Mouse (Mus musculus) yolk sac, embryonic 10.5 days (tissue): Measurements from ENCODE around the gene Fanca.
"Not testable (repeated sequence)": the region's sequence is repeated elsewhere in the genome, so short reads cannot be mapped to it uniquely, and the experiment has no call there.

Source experiments
- DNase-seq: peaks from one replicate; pipeline ENCODE4 v3.0.0-alpha.2; 2017; ENCODE audit warnings: low spot score

Fanca gene

GRCm38 (mm10) chr8:123330701-123331100 lies 12.3 kb upstream of the Fanca start:
- no peak for DNase-seq

- peak; percentile 47 for DNase-seq
Observed at GRCm38 (mm10) chr8:123329961-123330360, 11.6 kb upstream of the Fanca start.

GRCm38 (mm10) chr8:123329350-123329749 lies 11.0 kb upstream of the Fanca start:
- DNase-seq = peak; percentile 9

GRCm38 (mm10) chr8:123328552-123328951 lies 10.2 kb upstream of the Fanca start:
- no peak for DNase-seq

GRCm38 (mm10) chr8:123319522-123320164 lies 1.3 kb upstream of the Fanca start:
- DNase-seq = peak; percentile 36

GRCm38 (mm10) chr8:123317781-123318466 lies 452 bp downstream of the Fanca start:
- DNase-seq = no peak

- no peak for DNase-seq
Observed at GRCm38 (mm10) chr8:123308738-123309137, 9.6 kb downstream of the Fanca start.

- no peak for DNase-seq
Observed at GRCm38 (mm10) chr8:123298301-123298700, 20.1 kb downstream of the Fanca start.

GRCm38 (mm10) chr8:123292785-123293184 lies 25.6 kb downstream of the Fanca start:
- no peak for DNase-seq

- DNase-seq = no peak
Observed at GRCm38 (mm10) chr8:123292281-123292680, 26.1 kb downstream of the Fanca start.

- no peak for DNase-seq
Observed at GRCm38 (mm10) chr8:123291716-123292115, 26.7 kb downstream of the Fanca start.

- DNase-seq = no peak
Observed at GRCm38 (mm10) chr8:123290679-123291078, 27.7 kb downstream of the Fanca start.

GRCm38 (mm10) chr8:123290166-123290565 lies 28.2 kb downstream of the Fanca start:
- DNase-seq = no peak

- DNase-seq = no peak
Observed at GRCm38 (mm10) chr8:123287362-123287761, 31.0 kb downstream of the Fanca start.

GRCm38 (mm10) chr8:123284493-123284892 lies 33.9 kb downstream of the Fanca start:
- no peak for DNase-seq

GRCm38 (mm10) chr8:123283991-123284390 lies 34.4 kb downstream of the Fanca start:
- no peak for DNase-seq

GRCm38 (mm10) chr8:123282994-123283393 lies 35.4 kb downstream of the Fanca start:
- DNase-seq = not testable (repeated sequence)

- no peak for DNase-seq
Observed at GRCm38 (mm10) chr8:123280302-123281094, 37.9 kb downstream of the Fanca start.

GRCm38 (mm10) chr8:123279828-123280227 lies 38.5 kb downstream of the Fanca start:
- no peak for DNase-seq

- no peak for DNase-seq
Observed at GRCm38 (mm10) chr8:123278445-123278844, 39.9 kb downstream of the Fanca start.

- no peak for DNase-seq
Observed at GRCm38 (mm10) chr8:123275096-123275495, 43.3 kb downstream of the Fanca start.

GRCm38 (mm10) chr8:123274447-123274846 lies 43.9 kb downstream of the Fanca start:
- DNase-seq = no peak

- peak; percentile 20 for DNase-seq
Observed at GRCm38 (mm10) chr8:123271901-123272300, 46.5 kb downstream of the Fanca start.
